Mouse (Mus musculus): Measurements from ENCODE around the gene Dmbx1.

The Dmbx1 gene

DNA sequence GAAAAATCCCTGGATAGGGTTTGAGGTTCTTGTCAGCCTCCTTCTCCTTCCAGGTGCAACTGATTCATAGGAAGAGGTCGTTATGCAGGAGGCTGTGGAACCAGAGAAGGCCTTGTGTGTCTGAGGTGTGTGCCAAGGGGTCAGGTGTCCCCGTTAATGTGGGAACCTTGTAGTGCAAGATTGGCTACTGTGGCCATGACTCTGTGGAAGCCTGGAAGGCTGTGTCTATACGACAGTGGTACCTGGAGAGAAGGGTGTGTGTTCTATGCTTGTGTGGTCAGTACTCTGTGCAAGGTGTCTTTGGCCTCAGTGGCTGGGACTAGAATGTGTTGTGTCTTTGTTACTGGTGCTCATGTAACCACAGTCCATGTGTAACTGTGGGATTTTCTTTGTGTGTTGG is 955 bp upstream of the Dmbx1 start:
- DNase-seq (ENCODE audit: low read depth), result no peak

- DNase-seq (ENCODE audit: low read depth), result no peak
These were observed 1.2 kb downstream of the Dmbx1 start for GRCm38 (mm10) chr4:115938276-115939160.

DNA sequence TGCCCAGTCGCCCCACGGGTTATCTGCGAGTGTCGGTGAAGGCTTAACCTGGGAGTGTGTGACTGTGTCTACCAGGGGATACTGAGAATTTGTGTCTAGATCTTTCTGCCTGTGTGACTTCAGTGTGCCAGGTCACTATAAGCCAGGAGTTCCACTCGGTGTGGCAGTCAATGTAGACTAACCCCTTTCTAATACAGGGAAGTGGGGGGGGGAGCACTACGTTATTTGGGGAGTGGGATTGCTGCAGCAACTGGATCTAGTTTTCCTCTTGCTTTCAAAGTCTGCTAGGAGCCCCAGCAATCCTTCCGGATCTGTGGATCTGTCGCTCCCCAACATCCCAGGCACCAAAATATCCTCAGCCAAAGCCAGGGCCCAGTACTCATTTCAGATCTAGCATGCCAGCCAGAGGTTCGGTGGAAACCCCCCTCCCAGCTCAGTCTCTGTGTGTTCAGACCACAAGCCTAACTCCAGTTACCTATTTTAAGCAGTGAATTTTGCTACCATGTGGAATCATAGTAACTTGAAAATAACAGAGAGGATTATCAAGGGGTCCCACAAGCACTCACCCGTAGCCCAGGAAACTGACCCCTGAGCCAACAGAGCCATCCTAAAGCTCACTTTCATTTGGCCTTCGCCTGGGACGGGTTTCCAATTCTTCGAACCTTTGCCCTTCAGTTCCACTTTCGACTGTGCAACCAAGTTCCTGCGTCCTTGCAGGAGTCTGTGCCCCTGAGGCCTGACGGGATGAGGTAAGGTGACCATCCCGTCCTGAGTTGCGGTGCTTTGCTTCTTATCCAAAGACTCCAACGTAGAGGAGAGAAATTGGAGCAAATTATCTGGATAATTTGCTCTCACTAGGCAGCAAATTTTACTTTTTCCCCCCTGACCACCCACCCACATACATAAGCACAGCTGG is 2.4 kb downstream of the Dmbx1 start:
- DNase-seq (ENCODE audit: low read depth), result no peak

DNA sequence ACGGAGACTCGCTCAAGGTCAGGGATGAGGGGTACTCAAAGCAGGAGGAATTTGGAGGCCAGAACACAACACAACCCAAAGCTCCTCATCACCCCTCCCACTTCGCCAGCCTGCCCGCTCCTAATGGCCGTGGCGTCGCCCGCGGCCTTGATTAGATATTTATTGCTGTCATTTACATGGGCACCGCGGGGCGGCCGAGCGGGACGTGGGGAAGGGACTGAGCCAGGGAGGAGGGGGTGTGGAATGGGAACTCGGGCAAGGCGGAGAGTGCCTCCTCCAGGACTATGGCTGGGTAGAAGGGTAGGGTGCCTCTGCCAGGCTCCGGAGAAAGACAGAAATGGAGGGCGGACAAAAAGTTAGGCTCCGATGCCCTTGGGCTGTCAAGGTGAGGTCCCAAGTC is 3.1 kb downstream of the Dmbx1 start:
- no peak for DNase-seq (ENCODE audit: low read depth)

GRCm38 (mm10) chr4:115935835-115936581 is 3.7 kb downstream of the Dmbx1 start:
- no peak for DNase-seq (ENCODE audit: low read depth)

- no peak for DNase-seq (ENCODE audit: low read depth)
These were observed 8.1 kb downstream of the Dmbx1 start for GRCm38 (mm10) chr4:115931556-115932088.

- DNase-seq (ENCODE audit: low read depth), result no peak
These were observed 12.1 kb downstream of the Dmbx1 start for GRCm38 (mm10) chr4:115927637-115928036.

DNA sequence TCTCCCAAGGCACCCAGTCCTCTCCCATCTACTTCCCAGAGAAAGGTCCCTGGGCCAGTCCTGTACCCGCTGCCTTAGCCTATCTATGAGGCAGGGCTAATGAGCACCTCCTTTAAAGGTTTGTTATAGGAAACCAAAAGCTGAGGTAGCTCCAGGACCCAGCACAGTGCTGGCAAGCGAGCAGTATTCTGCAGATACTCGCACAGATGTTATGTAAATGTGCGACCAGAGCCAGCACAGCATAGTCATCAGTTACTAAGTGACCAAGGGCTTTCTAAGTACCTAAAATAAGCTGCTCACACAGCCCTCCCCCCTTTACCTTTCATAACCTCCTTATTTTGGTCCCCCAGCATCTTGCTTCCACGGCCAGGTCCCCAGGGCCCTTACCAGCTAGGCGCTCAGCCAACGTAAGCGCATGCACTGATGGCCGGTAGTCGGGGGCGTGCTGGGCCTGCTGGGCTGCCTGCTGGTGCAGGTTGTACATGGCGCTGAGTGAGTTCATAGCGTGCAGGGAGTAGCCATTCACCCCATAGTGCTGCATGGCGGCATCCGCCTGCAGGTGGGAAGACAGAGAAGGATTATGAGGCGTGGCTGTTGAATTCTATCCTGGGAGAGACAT is 16.4 kb downstream of the Dmbx1 start:
- no peak for DNase-seq (ENCODE audit: low read depth)

GRCm38 (mm10) chr4:115922688-115923087 is 17.0 kb downstream of the Dmbx1 start:
- no peak for DNase-seq (ENCODE audit: low read depth)

GRCm38 (mm10) chr4:115919911-115920310 is 19.8 kb downstream of the Dmbx1 start:
- DNase-seq (ENCODE audit: low read depth), result no peak

DNA sequence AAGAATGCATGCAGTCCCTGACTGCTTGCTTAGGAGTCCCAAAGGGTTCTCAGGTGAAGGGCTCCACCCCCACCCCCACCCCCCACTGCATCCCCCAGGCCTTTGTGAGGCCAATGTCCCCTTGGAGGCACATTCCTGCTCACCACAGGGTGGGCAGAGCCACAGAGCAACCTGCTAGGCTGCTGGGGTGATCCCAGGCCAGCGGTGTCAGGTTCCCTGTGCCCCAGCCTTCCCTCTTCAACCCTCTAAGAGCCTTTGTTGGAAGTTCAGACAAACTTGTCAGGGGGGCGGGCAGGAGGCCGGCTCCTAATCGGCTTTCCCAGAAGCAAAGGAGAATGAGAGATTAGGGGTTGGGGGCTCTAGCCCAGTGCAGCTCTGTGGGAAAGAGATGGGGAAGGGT is 28.1 kb downstream of the Dmbx1 start:
- no peak for DNase-seq (ENCODE audit: low read depth)

GRCm38 (mm10) chr4:115908641-115909040 is 31.1 kb downstream of the Dmbx1 start:
- DNase-seq (ENCODE audit: low read depth), result peak; percentile 79

GRCm38 (mm10) chr4:115907994-115908393 is 31.7 kb downstream of the Dmbx1 start:
- DNase-seq (ENCODE audit: low read depth), result no peak

DNA sequence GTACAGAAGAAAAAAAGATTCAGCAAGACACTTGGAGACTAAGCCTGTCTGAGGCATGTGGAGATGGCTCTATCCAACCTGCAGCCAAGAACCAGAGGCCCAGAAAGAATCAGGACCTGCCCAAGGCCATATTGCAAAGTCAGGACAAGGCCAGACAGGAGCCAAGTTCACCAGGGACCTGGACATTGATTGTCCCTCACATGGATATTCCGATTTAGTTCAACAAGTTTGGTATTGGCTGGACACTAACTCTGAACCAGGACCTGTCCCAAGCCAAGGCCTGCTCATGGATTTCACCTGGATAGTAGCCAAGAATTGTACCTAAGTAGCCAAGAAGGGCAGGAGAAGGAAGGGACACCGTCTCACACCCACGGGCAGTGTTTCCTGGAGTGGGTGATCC is 32.9 kb downstream of the Dmbx1 start:
- no peak for DNase-seq (ENCODE audit: low read depth)

DNA sequence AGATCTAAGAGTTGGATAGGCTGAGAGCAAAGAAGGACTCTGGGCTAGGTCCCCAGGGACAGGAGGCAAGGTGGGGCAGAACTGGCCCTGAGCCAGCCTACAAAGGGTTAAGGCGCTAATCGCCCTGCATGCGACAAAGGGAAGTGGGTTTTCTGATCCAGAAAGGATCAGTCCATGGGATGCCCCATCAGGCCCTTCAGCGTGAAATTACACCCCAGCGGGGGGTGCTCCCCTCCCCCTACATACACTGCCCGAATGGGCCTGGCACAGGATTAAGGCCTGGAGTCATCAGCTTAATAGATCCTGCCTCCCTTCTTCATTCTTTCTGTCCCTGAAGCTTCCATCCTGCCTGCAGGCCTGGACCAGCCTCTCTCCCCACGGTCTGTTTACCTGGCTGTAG is 34.0 kb downstream of the Dmbx1 start:
- DNase-seq (ENCODE audit: low read depth), result no peak

- DNase-seq (ENCODE audit: low read depth), result no peak
These were observed 35.4 kb downstream of the Dmbx1 start for GRCm38 (mm10) chr4:115904375-115904774.

DNA sequence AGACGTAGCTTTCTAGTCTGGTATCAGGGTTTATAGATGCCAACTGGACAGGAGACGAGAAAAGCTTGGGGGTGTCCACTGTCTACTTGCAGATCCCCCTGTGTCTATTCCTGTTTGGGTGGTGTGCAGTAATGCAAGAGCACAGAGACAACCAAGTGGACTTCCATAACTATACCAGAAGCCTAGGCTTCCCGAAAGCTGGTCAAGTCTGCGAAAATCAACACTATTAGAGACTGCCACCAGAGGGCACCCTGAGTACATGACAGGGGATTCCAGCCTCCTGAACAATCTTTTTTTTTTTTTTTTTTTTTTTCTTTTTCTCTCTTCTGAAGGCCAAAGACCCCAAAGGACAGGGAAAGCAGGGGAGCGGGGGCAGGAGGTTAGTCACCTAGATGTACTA is 36.9 kb downstream of the Dmbx1 start:
- peak; percentile 51 for DNase-seq (ENCODE audit: low read depth)

- DNase-seq (ENCODE audit: low read depth), result no peak
These were observed 41.7 kb downstream of the Dmbx1 start for GRCm38 (mm10) chr4:115897901-115898631.

DNA sequence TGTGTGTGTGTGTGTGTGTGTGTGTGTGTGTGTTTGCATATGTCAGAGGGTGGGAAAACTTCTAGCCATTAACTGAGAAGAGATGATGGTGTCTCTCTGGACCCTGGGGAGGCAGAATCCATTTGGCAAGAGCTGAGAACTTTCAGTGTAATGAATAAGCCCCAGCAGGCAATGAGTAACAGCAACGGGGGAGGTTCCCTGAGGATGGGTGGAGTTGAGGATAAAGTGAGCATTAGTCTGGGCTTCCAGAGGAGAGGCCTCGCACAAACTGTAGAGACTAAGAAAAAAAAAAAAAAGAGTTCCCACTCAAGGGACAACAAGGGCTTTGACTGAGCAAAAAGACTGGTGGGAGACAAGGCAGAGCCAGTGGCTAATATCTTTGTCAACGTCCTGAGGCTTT is 45.4 kb downstream of the Dmbx1 start:
- peak; percentile 20 for DNase-seq (ENCODE audit: low read depth)

GRCm38 (mm10) chr4:115890553-115890952 is 49.2 kb downstream of the Dmbx1 start, which contains the start of gene 6430628N08Rik:
TSS of gene 6430628N08Rik (plus strand) at chr4:115890665.
- no peak for DNase-seq (ENCODE audit: low read depth)

GRCm38 (mm10) chr4:115890066-115890465 is 49.7 kb downstream of the Dmbx1 start:
- DNase-seq (ENCODE audit: low read depth), result no peak
